Mouse (Mus musculus): ENCODE results near the gene Saxo1. TPM values are rescaled to one million over a fixed set of nuclear protein-coding genes. Genes with fewer than 3 reads are reported as not detected.

The Saxo1 gene
- total and polyA plus RNA-seq, 3 experiments = not detected

DNA sequence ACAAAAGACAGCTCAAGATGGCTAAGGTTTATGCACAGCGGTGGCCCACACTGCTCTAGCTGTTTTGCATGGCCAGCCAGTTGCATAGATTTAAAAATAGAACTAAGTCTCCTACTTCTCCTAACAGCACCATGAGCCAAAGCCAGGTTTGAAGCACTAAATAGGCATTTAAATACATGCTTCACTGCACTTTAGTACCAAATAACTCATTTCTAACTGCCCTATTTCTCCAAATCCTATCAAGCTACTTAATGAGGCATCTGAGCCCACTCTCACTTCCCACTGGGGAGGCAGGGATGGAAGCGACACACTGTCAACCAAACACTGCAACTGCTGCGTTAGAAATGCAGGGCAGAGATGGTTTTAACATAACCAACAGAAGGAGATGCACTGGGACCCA, 14.1 kb downstream of the Saxo1 start:
- H3K79me2 ChIP-seq (ENCODE audit: control insufficient read depth, insufficient read depth, low read length, poor library complexity) = no peaks in the 10 kb centered on the region
- no peaks in the 10 kb centered on the region for H3K9me3 ChIP-seq (replicated peaks; ENCODE audit: insufficient read depth, low read length)
- peaks cover 0 to 10% of the 10 kb centered on the region in 2 experiments; a peak in 2 of 4 replicates for H3K27me3 ChIP-seq (ENCODE audit: control insufficient read depth in 1 of 2, insufficient read depth in 2 of 2, low read length in 2 of 2)
- TF ChIP-seq E2F4 (IDR thresholded peaks at IDR 0.05; ENCODE audit: borderline replicate concordance, low read depth, low read length) (no peak), USF1 (IDR thresholded peaks at IDR 0.05; ENCODE audit: low read depth, low read length) (no peak), GABPA (IDR thresholded peaks at IDR 0.05; ENCODE audit: low read depth, low read length) (no peak), TAL1 (IDR thresholded peaks at IDR 0.05; ENCODE audit: low read length) (no peak), SMC3 (IDR thresholded peaks at IDR 0.05; ENCODE audit: low read depth, low read length) (no peak), MXI1 (IDR thresholded peaks at IDR 0.05; ENCODE audit: low read depth, low read length) (no peak), MAFK (IDR thresholded peaks at IDR 0.05; ENCODE audit: borderline replicate concordance, low read depth, low read length) (no peak), ETS1 (IDR thresholded peaks at IDR 0.05; ENCODE audit: low read depth, low read length) (no peak), ZNF384 (IDR thresholded peaks at IDR 0.05; ENCODE audit: low read depth, low read length) (no peak)
- H3K4me3 ChIP-seq (ENCODE audit: control insufficient read depth in 1 of 2, insufficient read depth in 1 of 2, low read depth in 2 of 2, low read length in 2 of 2) = no peak overlapping the region
- DNase-seq (ENCODE audit: low read depth, low spot score) = no peak
- H3K4me1 ChIP-seq (ENCODE audit: control insufficient read depth in 1 of 2, insufficient read depth in 2 of 2, low read length in 2 of 2) = no peaks in the 10 kb centered on the region
- H3K9ac ChIP-seq (ENCODE audit: control insufficient read depth, low read depth, low read length, poor library complexity, severe bottlenecking) = no peak overlapping the region
- H3K27ac ChIP-seq (ENCODE audit: control insufficient read depth, low read depth, low read length) = no peak overlapping the region
- H3K36me3 ChIP-seq (ENCODE audit: control insufficient read depth in 1 of 2, insufficient read depth in 2 of 2, low read length in 2 of 2) = no peaks in the 10 kb centered on the region

GRCm38 (mm10) chr4:86541573-86541972, 16.6 kb downstream of the Saxo1 start:
- no peaks in the 10 kb centered on the region for H3K36me3 ChIP-seq (ENCODE audit: control insufficient read depth in 1 of 2, insufficient read depth in 2 of 2, low read length in 2 of 2)
- H3K9me3 ChIP-seq (replicated peaks; ENCODE audit: insufficient read depth, low read length) = no peaks in the 10 kb centered on the region
- no peak for DNase-seq (ENCODE audit: low read depth, low spot score)
- TF ChIP-seq ZNF384 (IDR thresholded peaks at IDR 0.05; ENCODE audit: low read depth, low read length) (no peak), HCFC1 (IDR thresholded peaks at IDR 0.05; ENCODE audit: low read depth, low read length) (no peak), NELFE (IDR thresholded peaks at IDR 0.05; ENCODE audit: low read depth, low read length) (no peak), ETS1 (IDR thresholded peaks at IDR 0.05; ENCODE audit: low read depth, low read length) (no peak), MAX (IDR thresholded peaks at IDR 0.05; ENCODE audit: low read length) (no peak), MAFK (IDR thresholded peaks at IDR 0.05; ENCODE audit: borderline replicate concordance, low read depth, low read length) (no peak), EP300 (IDR thresholded peaks at IDR 0.05; ENCODE audit: low read depth in 1 of 2, low read length in 2 of 2) (no peak), USF2 (IDR thresholded peaks at IDR 0.05; ENCODE audit: borderline replicate concordance in 1 of 2, insufficient read depth in 1 of 2, low read depth in 1 of 2, low read length in 2 of 2) (no peak), MYC (IDR thresholded peaks at IDR 0.05; ENCODE audit: low read depth, low read length) (no peak), SMC3 (IDR thresholded peaks at IDR 0.05; ENCODE audit: low read depth, low read length) (no peak), ZKSCAN1 (IDR thresholded peaks at IDR 0.05; ENCODE audit: low read depth, low read length) (no peak), CTCF (IDR thresholded peaks at IDR 0.05 in 2 of 3, conservative IDR thresholded peaks at IDR 0.05 in 1 of 3; ENCODE audit: control insufficient read depth in 1 of 3, insufficient read depth in 1 of 3, low read depth in 2 of 3, low read length in 3 of 3, poor library complexity in 1 of 3, severe bottlenecking in 1 of 3) (no peak), MXI1 (IDR thresholded peaks at IDR 0.05; ENCODE audit: low read depth, low read length) (no peak), SIN3A (IDR thresholded peaks at IDR 0.05; ENCODE audit: low read length) (no peak), USF1 (IDR thresholded peaks at IDR 0.05; ENCODE audit: low read depth, low read length) (no peak), JUND (IDR thresholded peaks at IDR 0.05; ENCODE audit: low read depth, low read length) (no peak), CHD1 (IDR thresholded peaks at IDR 0.05; ENCODE audit: low read depth, low read length) (no peak), RCOR1 (IDR thresholded peaks at IDR 0.05; ENCODE audit: low read depth, low read length) (no peak)
- H3K9ac ChIP-seq (ENCODE audit: control insufficient read depth, low read depth, low read length, poor library complexity, severe bottlenecking) = no peak overlapping the region
- no peaks in the 10 kb centered on the region for H3K79me2 ChIP-seq (ENCODE audit: control insufficient read depth, insufficient read depth, low read length, poor library complexity)
- no peak overlapping the region for H3K27ac ChIP-seq (ENCODE audit: control insufficient read depth, low read depth, low read length)
- H3K4me1 ChIP-seq (ENCODE audit: control insufficient read depth in 1 of 2, insufficient read depth in 2 of 2, low read length in 2 of 2) = peaks cover 0 to 3% of the 10 kb centered on the region in 2 experiments; a peak in 1 of 4 replicates
- H3K27me3 ChIP-seq (ENCODE audit: control insufficient read depth in 1 of 2, insufficient read depth in 2 of 2, low read length in 2 of 2) = peaks cover 0 to 10% of the 10 kb centered on the region in 2 experiments; a peak in 2 of 4 replicates
- H3K4me3 ChIP-seq (ENCODE audit: control insufficient read depth in 1 of 2, insufficient read depth in 1 of 2, low read depth in 2 of 2, low read length in 2 of 2) = no peak overlapping the region

Measured in MEL (cell line).